Mouse (Mus musculus): Measurements from ENCODE around the gene Stard5. TPM values are rescaled to one million over a fixed set of nuclear protein-coding genes. Genes with fewer than 3 reads are reported as not detected.

The Stard5 gene
- polyA plus RNA-seq, 1 experiment from 2014 or later, result 12.5 TPM

GRCm38 (mm10) chr7:83639084-83639483, 7.3 kb downstream of the Stard5 start:
- Histone ChIP-seq H3K36me3 (ENCODE audit: control insufficient read depth, insufficient read depth, low read length) (no peaks in the 10 kb centered on the region), H3K4me2 (replicated peaks; ENCODE audit: low read depth, low read length) (no peak overlapping the region), H3K27me3 (ENCODE audit: control insufficient read depth, insufficient read depth, low read length) (no peaks in the 10 kb centered on the region), H3K27ac (ENCODE audit: low read depth, low read length) (no peak overlapping the region), H3K9me3 (ENCODE audit: control insufficient read depth, low read length) (no peaks in the 10 kb centered on the region), H3K4me1 (replicated peaks; ENCODE audit: control insufficient read depth, insufficient read depth, low read length) (no peaks in the 10 kb centered on the region), H3K9ac (ENCODE audit: low read depth, low read length) (no peak overlapping the region), H3K4me3 (ENCODE audit: low read depth, low read length) (no peak overlapping the region)
- 90% methylated on average over 3 of the region's 3 CpGs for WGBS
- no peak for ATAC-seq (ENCODE audit: low FRiP score)
- DNase-seq (ENCODE audit: low spot score), result no peak

- H3K9me3 ChIP-seq (ENCODE audit: control insufficient read depth, low read length), result no peaks in the 10 kb centered on the region
- no peaks in the 10 kb centered on the region for H3K27me3 ChIP-seq (ENCODE audit: control insufficient read depth, insufficient read depth, low read length)
- 87% methylated on average over 5 of the region's 5 CpGs for WGBS
- no peak overlapping the region for H3K4me3 ChIP-seq (ENCODE audit: low read depth, low read length)
- no peak overlapping the region for H3K4me2 ChIP-seq (replicated peaks; ENCODE audit: low read depth, low read length)
- ATAC-seq (ENCODE audit: low FRiP score) (no peak), DNase-seq (ENCODE audit: low spot score) (no peak)
- no peak overlapping the region for H3K27ac ChIP-seq (ENCODE audit: low read depth, low read length)
- H3K4me1 ChIP-seq (replicated peaks; ENCODE audit: control insufficient read depth, insufficient read depth, low read length), result no peaks in the 10 kb centered on the region
- no peaks in the 10 kb centered on the region for H3K36me3 ChIP-seq (ENCODE audit: control insufficient read depth, insufficient read depth, low read length)
- H3K9ac ChIP-seq (ENCODE audit: low read depth, low read length), result no peak overlapping the region
Measured at GRCm38 (mm10) chr7:83640581-83640980, 8.8 kb downstream of the Stard5 start.

- WGBS, result 73% methylated on average over 2 of the region's 2 CpGs
- ATAC-seq (ENCODE audit: low FRiP score), result no peak
- H3K36me3 ChIP-seq (ENCODE audit: control insufficient read depth, insufficient read depth, low read length), result no peaks in the 10 kb centered on the region
Measured at GRCm38 (mm10) chr7:83641163-83641562, 9.4 kb downstream of the Stard5 start.

DNA sequence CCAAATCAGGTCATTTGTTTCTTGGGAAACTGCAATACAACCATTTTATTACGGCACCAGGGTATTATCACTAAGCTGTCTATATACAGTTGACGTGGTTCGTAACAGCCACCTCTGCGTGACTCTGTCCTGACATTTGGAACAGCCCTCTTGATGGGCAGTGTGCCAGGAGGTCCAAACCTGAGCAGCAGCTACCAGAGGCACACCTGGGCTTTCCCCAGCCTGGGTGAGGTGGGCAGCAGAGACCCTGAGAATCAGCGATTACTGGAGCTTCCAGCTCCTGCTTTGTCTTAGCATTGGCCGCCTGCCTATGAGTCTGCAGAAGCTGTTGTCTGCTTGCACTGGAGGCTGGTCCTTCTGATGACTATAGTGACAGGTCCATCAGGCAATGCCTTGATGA, 11.8 kb downstream of the Stard5 start:
- Histone ChIP-seq H3K36me3 (ENCODE audit: control insufficient read depth, insufficient read depth, low read length) (no peaks in the 10 kb centered on the region), H3K4me1 (replicated peaks; ENCODE audit: control insufficient read depth, insufficient read depth, low read length) (no peaks in the 10 kb centered on the region), H3K27me3 (ENCODE audit: control insufficient read depth, insufficient read depth, low read length) (no peaks in the 10 kb centered on the region), H3K27ac (ENCODE audit: low read depth, low read length) (no peak overlapping the region), H3K4me2 (replicated peaks; ENCODE audit: low read depth, low read length) (no peak overlapping the region), H3K4me3 (ENCODE audit: low read depth, low read length) (no peak overlapping the region), H3K9me3 (ENCODE audit: control insufficient read depth, low read length) (no peaks in the 10 kb centered on the region), H3K9ac (ENCODE audit: low read depth, low read length) (no peak overlapping the region)
- ATAC-seq (ENCODE audit: low FRiP score) (no peak), DNase-seq (ENCODE audit: low spot score) (no peak)
- 93% methylated on average over 6 of the region's 6 CpGs for WGBS

More at GRCm38 (mm10) chr7:83641163-83641562, 9.4 kb downstream of the Stard5 start:
- DNase-seq (ENCODE audit: low spot score), result no peak
- Histone ChIP-seq H3K4me3 (ENCODE audit: low read depth, low read length) (no peak overlapping the region), H3K9me3 (ENCODE audit: control insufficient read depth, low read length) (no peaks in the 10 kb centered on the region), H3K4me2 (replicated peaks; ENCODE audit: low read depth, low read length) (no peak overlapping the region), H3K4me1 (replicated peaks; ENCODE audit: control insufficient read depth, insufficient read depth, low read length) (no peaks in the 10 kb centered on the region), H3K27ac (ENCODE audit: low read depth, low read length) (no peak overlapping the region), H3K27me3 (ENCODE audit: control insufficient read depth, insufficient read depth, low read length) (no peaks in the 10 kb centered on the region), H3K9ac (ENCODE audit: low read depth, low read length) (no peak overlapping the region)

DNA sequence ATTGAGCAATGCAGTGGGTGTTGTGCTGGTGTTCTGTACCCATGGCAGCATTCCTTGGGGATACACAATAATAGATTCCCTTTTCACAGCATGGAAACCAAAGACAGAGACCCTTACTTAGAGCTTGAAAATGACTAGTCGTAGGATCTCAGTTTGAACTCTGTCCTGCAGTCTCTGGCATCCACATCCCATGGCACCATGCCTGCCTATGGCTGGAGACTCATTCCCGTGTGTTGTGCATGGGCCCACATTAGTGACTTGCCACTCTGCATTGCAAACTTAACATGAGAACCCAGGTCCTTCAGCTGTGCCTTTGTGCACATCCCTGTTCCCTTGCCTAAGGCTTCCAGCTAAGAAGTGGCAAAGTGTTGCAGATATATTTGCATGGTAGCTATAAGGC, 13.0 kb downstream of the Stard5 start:
- Histone ChIP-seq H3K36me3 (ENCODE audit: control insufficient read depth, insufficient read depth, low read length) (no peaks in the 10 kb centered on the region), H3K4me3 (ENCODE audit: low read depth, low read length) (no peak overlapping the region), H3K9me3 (ENCODE audit: control insufficient read depth, low read length) (no peaks in the 10 kb centered on the region), H3K27me3 (ENCODE audit: control insufficient read depth, insufficient read depth, low read length) (no peaks in the 10 kb centered on the region), H3K27ac (ENCODE audit: low read depth, low read length) (no peak overlapping the region), H3K9ac (ENCODE audit: low read depth, low read length) (no peak overlapping the region), H3K4me1 (replicated peaks; ENCODE audit: control insufficient read depth, insufficient read depth, low read length) (no peaks in the 10 kb centered on the region), H3K4me2 (replicated peaks; ENCODE audit: low read depth, low read length) (no peak overlapping the region)
- DNase-seq (ENCODE audit: low spot score), result no peak
- ATAC-seq (ENCODE audit: low FRiP score), result no peak
- WGBS, result 86% methylated on average over 2 of the region's 2 CpGs

DNA sequence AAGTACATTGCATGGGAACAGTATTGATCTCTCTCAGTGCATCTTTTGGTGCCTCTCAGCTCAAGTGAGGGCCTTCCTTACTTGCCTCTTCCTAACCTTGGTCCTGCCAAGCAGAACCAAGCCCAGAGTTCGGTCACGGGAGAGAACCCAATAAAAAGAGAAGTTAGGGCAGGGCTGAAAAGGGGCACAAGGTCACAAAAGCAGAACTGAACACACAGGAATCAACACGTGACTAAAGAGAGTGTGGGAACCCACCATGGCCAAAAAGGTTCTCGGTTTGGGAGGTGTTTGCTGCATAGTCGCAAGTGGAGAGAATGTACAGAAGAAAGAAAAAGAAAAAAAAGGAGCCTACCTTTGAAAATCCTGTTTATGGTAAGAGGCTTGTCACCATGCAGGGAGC, 13.7 kb downstream of the Stard5 start:
- no peak for ATAC-seq (ENCODE audit: low FRiP score)
- WGBS, result 81% methylated on average over 5 of the region's 5 CpGs
- no peaks in the 10 kb centered on the region for H3K36me3 ChIP-seq (ENCODE audit: control insufficient read depth, insufficient read depth, low read length)

DNA sequence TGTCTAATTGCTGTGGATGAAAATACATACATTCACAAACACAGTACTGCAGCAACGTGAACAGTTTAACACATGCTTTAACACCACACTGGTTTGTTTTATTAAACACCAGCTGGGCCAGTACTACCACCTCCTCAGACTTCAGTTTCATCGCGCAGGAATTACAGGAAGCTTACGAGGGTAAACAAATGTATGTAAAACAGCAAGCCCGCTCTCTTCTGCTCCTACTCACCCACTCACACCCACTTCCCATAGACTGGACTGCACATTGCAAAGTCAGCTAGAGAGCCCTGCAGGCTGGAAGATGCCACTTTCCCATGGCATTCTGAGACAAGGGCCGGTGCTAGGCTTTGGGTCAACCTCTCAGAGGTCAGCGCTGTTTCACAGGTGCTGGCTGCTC, 17.0 kb downstream of the Stard5 start:
- H3K4me3 ChIP-seq (ENCODE audit: low read depth, low read length), result no peak overlapping the region
- no peaks in the 10 kb centered on the region for H3K9me3 ChIP-seq (ENCODE audit: control insufficient read depth, low read length)
- H3K36me3 ChIP-seq (ENCODE audit: control insufficient read depth, insufficient read depth, low read length), result no peaks in the 10 kb centered on the region
- H3K9ac ChIP-seq (ENCODE audit: low read depth, low read length), result no peak overlapping the region
- ATAC-seq (ENCODE audit: low FRiP score), result no peak
- DNase-seq (ENCODE audit: low spot score), result no peak
- H3K27me3 ChIP-seq (ENCODE audit: control insufficient read depth, insufficient read depth, low read length), result no peaks in the 10 kb centered on the region
- no peak overlapping the region for H3K4me2 ChIP-seq (replicated peaks; ENCODE audit: low read depth, low read length)
- no peak overlapping the region for H3K27ac ChIP-seq (ENCODE audit: low read depth, low read length)
- WGBS, result 88% methylated on average over 7 of the region's 7 CpGs
- no peaks in the 10 kb centered on the region for H3K4me1 ChIP-seq (replicated peaks; ENCODE audit: control insufficient read depth, insufficient read depth, low read length)

More for the DNA sequence above, 13.7 kb downstream of the Stard5 start:
- H3K4me3 ChIP-seq (ENCODE audit: low read depth, low read length), result no peak overlapping the region
- no peaks in the 10 kb centered on the region for H3K9me3 ChIP-seq (ENCODE audit: control insufficient read depth, low read length)
- no peak overlapping the region for H3K9ac ChIP-seq (ENCODE audit: low read depth, low read length)
- H3K4me2 ChIP-seq (replicated peaks; ENCODE audit: low read depth, low read length), result no peak overlapping the region
- H3K27ac ChIP-seq (ENCODE audit: low read depth, low read length), result no peak overlapping the region
- no peaks in the 10 kb centered on the region for H3K4me1 ChIP-seq (replicated peaks; ENCODE audit: control insufficient read depth, insufficient read depth, low read length)
- no peak for DNase-seq (ENCODE audit: low spot score)
- H3K27me3 ChIP-seq (ENCODE audit: control insufficient read depth, insufficient read depth, low read length), result no peaks in the 10 kb centered on the region

DNA sequence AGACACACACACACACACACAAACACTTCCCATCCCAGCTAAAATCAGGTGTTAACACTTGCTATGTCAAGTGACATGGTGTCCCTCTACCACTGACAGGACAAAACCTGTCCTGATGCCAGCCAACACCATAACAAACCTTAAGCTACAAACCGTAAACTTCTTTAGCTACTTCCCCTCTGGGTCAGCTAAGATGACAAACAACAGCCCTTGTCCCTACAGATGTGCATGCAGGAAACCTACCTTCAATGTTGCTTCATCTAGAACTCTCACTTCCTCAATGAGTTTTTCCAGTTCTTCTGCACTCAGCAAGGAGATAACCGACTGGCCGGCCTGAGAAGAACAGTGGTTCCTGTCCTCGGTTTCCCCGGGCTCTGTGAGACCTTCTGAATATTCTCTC, 18.9 kb downstream of the Stard5 start:
- no peak for ATAC-seq (ENCODE audit: low FRiP score)
- DNase-seq (ENCODE audit: low spot score), result no peak
- Histone ChIP-seq H3K9me3 (ENCODE audit: control insufficient read depth, low read length) (no peaks in the 10 kb centered on the region), H3K27me3 (ENCODE audit: control insufficient read depth, insufficient read depth, low read length) (no peaks in the 10 kb centered on the region), H3K27ac (ENCODE audit: low read depth, low read length) (no peak overlapping the region), H3K4me3 (ENCODE audit: low read depth, low read length) (no peak overlapping the region), H3K4me1 (replicated peaks; ENCODE audit: control insufficient read depth, insufficient read depth, low read length) (no peaks in the 10 kb centered on the region), H3K36me3 (ENCODE audit: control insufficient read depth, insufficient read depth, low read length) (no peaks in the 10 kb centered on the region), H3K4me2 (replicated peaks; ENCODE audit: low read depth, low read length) (no peak overlapping the region), H3K9ac (ENCODE audit: low read depth, low read length) (no peak overlapping the region)
- 96% methylated on average over 5 of the region's 5 CpGs for WGBS

GRCm38 (mm10) chr7:83652498-83652897, 20.7 kb downstream of the Stard5 start:
- H3K27ac ChIP-seq (ENCODE audit: low read depth, low read length), result no peak overlapping the region
- 80% methylated on average over 5 of the region's 5 CpGs for WGBS

More at GRCm38 (mm10) chr7:83652498-83652897, 20.7 kb downstream of the Stard5 start:
- no peaks in the 10 kb centered on the region for H3K27me3 ChIP-seq (ENCODE audit: control insufficient read depth, insufficient read depth, low read length)
- no peak overlapping the region for H3K4me3 ChIP-seq (ENCODE audit: low read depth, low read length)
- no peak overlapping the region for H3K4me2 ChIP-seq (replicated peaks; ENCODE audit: low read depth, low read length)
- DNase-seq (ENCODE audit: low spot score), result no peak
- H3K9ac ChIP-seq (ENCODE audit: low read depth, low read length), result no peak overlapping the region
- H3K4me1 ChIP-seq (replicated peaks; ENCODE audit: control insufficient read depth, insufficient read depth, low read length), result no peaks in the 10 kb centered on the region
- H3K9me3 ChIP-seq (ENCODE audit: control insufficient read depth, low read length), result no peaks in the 10 kb centered on the region
- H3K36me3 ChIP-seq (ENCODE audit: control insufficient read depth, insufficient read depth, low read length), result no peaks in the 10 kb centered on the region
- ATAC-seq (ENCODE audit: low FRiP score), result no peak

Measured in hindbrain, embryonic 11.5 days (tissue).